Mouse (Mus musculus) kidney, embryonic 15.5 days (tissue): Measurements from ENCODE around the gene Spryd3. TPM values are rescaled to one million over a fixed set of nuclear protein-coding genes. Genes with fewer than 3 reads are reported as not detected.

Experiments used
- ATAC-seq: fragments of 200-750 bp; cut with Nextera tagmentation; replicated peaks from 2 replicates; pipeline ENCODE4 v1.8.0; 2017; ENCODE audit warnings: moderate TSS enrichment; ENCODE audit not compliant: low FRiP score
- H3K27ac ChIP-seq: fragments of 300-500 bp; sonication (generic); 2 replicates; pipeline ENCODE4 v1.5.1; 2015; ENCODE audit warnings: mild to moderate bottlenecking, inconsistent platforms
- H3K27me3 ChIP-seq: fragments of 300-500 bp; sonication (generic); 2 replicates; pipeline ENCODE4 v1.6.1; 2015; ENCODE audit warnings: inconsistent platforms
- H3K36me3 ChIP-seq: fragments of 300-500 bp; sonication (generic); 2 replicates; pipeline ENCODE4 v1.6.1; 2015; ENCODE audit warnings: inconsistent platforms
- H3K4me1 ChIP-seq: fragments of 300-500 bp; sonication (generic); 2 replicates; pipeline ENCODE4 v1.6.1; 2015; ENCODE audit warnings: inconsistent platforms
- H3K4me2 ChIP-seq: fragments of 300-500 bp; sonication (generic); 2 replicates; pipeline ENCODE4 v1.6.1; 2015; ENCODE audit warnings: moderate library complexity, mild to moderate bottlenecking, inconsistent platforms
- H3K4me3 ChIP-seq: fragments of 300-500 bp; sonication (generic); replicated peaks from 2 replicates; pipeline ENCODE4 v1.5.1; 2015; ENCODE audit warnings: mild to moderate bottlenecking, inconsistent platforms
- H3K9ac ChIP-seq: fragments of 300-500 bp; sonication (generic); 2 replicates; pipeline ENCODE4 v1.6.1; 2015; ENCODE audit warnings: mild to moderate bottlenecking, inconsistent platforms
- H3K9me3 ChIP-seq: fragments of 300-500 bp; sonication (generic); replicated peaks from 2 replicates; pipeline ENCODE4 v1.6.1; 2016; ENCODE audit warnings: inconsistent platforms
- WGBS: fragments of 180-500 bp; shearing (Covaris S2); methylation state at CpG from one replicate; pipeline ENCODE4 v1.1.7; 2015; ENCODE audit warnings: mixed read lengths; 5-methylcytosine and 5-hydroxymethylcytosine counted together
- polyA plus RNA-seq: library from polyadenylated mRNA; unstranded; fragments of >200 nt; fragmentation: Nextera tagmentation; extraction: Ambion mirVana; gene quantifications from 2 replicates; pipeline ENCODE4 v1.2.1, GENCODE M21; 2015

Spryd3 gene
- polyA plus RNA-seq, 1 experiment from 2014 or later, result 18.4 TPM

- peak overlapping the region; percentile 33 for H3K4me3 ChIP-seq
- H3K27me3 ChIP-seq, result peaks cover 25% of the 10 kb centered on the region
- no peaks in the 10 kb centered on the region for H3K36me3 ChIP-seq
- ATAC-seq, result peak; percentile 33; the same call in 1 of the 2 replicates
- H3K9ac ChIP-seq, result peak overlapping the region; percentile 24; the same call in 1 of the 2 replicates
- H3K4me1 ChIP-seq, result peaks cover 46% of the 10 kb centered on the region
- peak overlapping the region; percentile 59 for H3K4me2 ChIP-seq
- peak overlapping the region; percentile 29; the same call in 1 of the 2 replicates for H3K27ac ChIP-seq
- 12% methylated on average over 19 of the region's 19 CpGs for WGBS
- H3K9me3 ChIP-seq, result no peaks in the 10 kb centered on the region
Measured at GRCm38 (mm10) chr15:102144726-102145125, 8.7 kb upstream of the Spryd3 start.

- 6% methylated on average over 21 of the region's 22 CpGs for WGBS
- Histone ChIP-seq H3K27ac (peak within 1 kb of the TSS; percentile 29), H3K9me3 (no peaks in the 10 kb centered on the region), H3K4me2 (peak within 1 kb of the TSS; percentile 59), H3K9ac (peak within 1 kb of the TSS; percentile 24; the same call in 1 of the 2 replicates), H3K4me3 (peak within 1 kb of the TSS; percentile 33), H3K27me3 (peaks cover 25% of the 10 kb centered on the region), H3K36me3 (no peaks in the 10 kb centered on the region), H3K4me1 (peaks cover 41% of the 10 kb centered on the region)
- ATAC-seq, result peak; percentile 57; the same call in 1 of the 2 replicates
Measured at GRCm38 (mm10) chr15:102144274-102144711, 8.3 kb upstream of the Spryd3 start, which contains the start of gene Igfbp6. Gene Igfbp6, plus strand, starts transcription at chr15:102144362.

GRCm38 (mm10) chr15:102142914-102143912 is 7.2 kb upstream of the Spryd3 start:
- H3K9me3 ChIP-seq, result no peaks in the 10 kb centered on the region
- H3K4me2 ChIP-seq, result no peak overlapping the region
- H3K27me3 ChIP-seq, result peaks cover 25% of the 10 kb centered on the region
- WGBS, result 52% methylated on average over 23 of the region's 23 CpGs
- H3K4me3 ChIP-seq, result no peak overlapping the region
- no peak overlapping the region for H3K9ac ChIP-seq
- no peak for ATAC-seq
- peak overlapping the region; percentile 28; the same call in 1 of the 2 replicates for H3K27ac ChIP-seq
- no peaks in the 10 kb centered on the region for H3K36me3 ChIP-seq
- H3K4me1 ChIP-seq, result peaks cover 38% of the 10 kb centered on the region

- H3K9ac ChIP-seq, result no peak overlapping the region
- H3K4me3 ChIP-seq, result no peak overlapping the region
- no peak overlapping the region for H3K4me2 ChIP-seq
- ATAC-seq, result no peak
- no peak overlapping the region for H3K27ac ChIP-seq
- 94% methylated on average over 5 of the region's 5 CpGs for WGBS
- no peaks in the 10 kb centered on the region for H3K9me3 ChIP-seq
- no peaks in the 10 kb centered on the region for H3K36me3 ChIP-seq
- peaks cover 38% of the 10 kb centered on the region for H3K4me1 ChIP-seq
- peaks cover 24% of the 10 kb centered on the region for H3K27me3 ChIP-seq
Measured at GRCm38 (mm10) chr15:102141120-102141519, 5.1 kb upstream of the Spryd3 start.

GRCm38 (mm10) chr15:102135522-102136128 is 409 bp downstream of the Spryd3 start:
- Histone ChIP-seq H3K27me3 (no peaks in the 10 kb centered on the region), H3K4me2 (peak overlapping the region; percentile 85), H3K36me3 (peaks cover 28% of the 10 kb centered on the region), H3K9me3 (no peaks in the 10 kb centered on the region), H3K4me1 (peaks cover 23% of the 10 kb centered on the region), H3K9ac (peak overlapping the region; percentile 78), H3K4me3 (peak overlapping the region; percentile 95), H3K27ac (peak overlapping the region; percentile 82)
- WGBS, result 1% methylated on average over 35 of the region's 35 CpGs
- ATAC-seq, result peak; percentile 75

GRCm38 (mm10) chr15:102134709-102135108 is 1.3 kb downstream of the Spryd3 start:
- 87% methylated on average over 2 of the region's 2 CpGs for WGBS
- H3K4me2 ChIP-seq, result no peak overlapping the region
- peaks cover 23% of the 10 kb centered on the region for H3K4me1 ChIP-seq
- H3K36me3 ChIP-seq, result peaks cover 37% of the 10 kb centered on the region
- no peak overlapping the region for H3K9ac ChIP-seq
- H3K9me3 ChIP-seq, result no peaks in the 10 kb centered on the region
- H3K27ac ChIP-seq, result no peak overlapping the region
- H3K27me3 ChIP-seq, result no peaks in the 10 kb centered on the region
- ATAC-seq, result no peak
- H3K4me3 ChIP-seq, result no peak overlapping the region

GRCm38 (mm10) chr15:102133314-102133713 is 2.7 kb downstream of the Spryd3 start:
- no peak for ATAC-seq
- H3K4me2 ChIP-seq, result no peak overlapping the region
- WGBS, result 89% methylated on average over 9 of the region's 9 CpGs
- no peaks in the 10 kb centered on the region for H3K27me3 ChIP-seq
- peaks cover 23% of the 10 kb centered on the region for H3K4me1 ChIP-seq
- no peak overlapping the region for H3K4me3 ChIP-seq
- no peak overlapping the region for H3K27ac ChIP-seq
- no peaks in the 10 kb centered on the region for H3K9me3 ChIP-seq
- peaks cover 51% of the 10 kb centered on the region for H3K36me3 ChIP-seq
- H3K9ac ChIP-seq, result no peak overlapping the region

GRCm38 (mm10) chr15:102126303-102126702 is 9.7 kb downstream of the Spryd3 start:
- WGBS, result 48% methylated on average over 2 of the region's 2 CpGs
- Histone ChIP-seq H3K9me3 (no peaks in the 10 kb centered on the region), H3K4me3 (no peak overlapping the region), H3K36me3 (peaks cover 87% of the 10 kb centered on the region), H3K4me1 (peaks cover 9% of the 10 kb centered on the region; the same call in 1 of the 2 replicates), H3K9ac (no peak overlapping the region), H3K27me3 (no peaks in the 10 kb centered on the region), H3K27ac (peak overlapping the region; percentile 64; the same call in 1 of the 2 replicates), H3K4me2 (no peak overlapping the region)
- no peak for ATAC-seq

GRCm38 (mm10) chr15:102120530-102120929 is 15.5 kb downstream of the Spryd3 start:
- Histone ChIP-seq H3K9ac (no peak overlapping the region), H3K4me2 (no peak overlapping the region), H3K4me1 (0 out of 2 replicates have a peak, but pooled peaks cover 7% of the 10 kb centered on the region), H3K9me3 (no peaks in the 10 kb centered on the region), H3K4me3 (no peak overlapping the region), H3K36me3 (peaks cover 90% of the 10 kb centered on the region), H3K27ac (no peak overlapping the region), H3K27me3 (no peaks in the 10 kb centered on the region)
- 80% methylated on average over 5 of the region's 5 CpGs for WGBS
- no peak for ATAC-seq

- H3K9ac ChIP-seq, result no peak overlapping the region
- H3K9me3 ChIP-seq, result no peaks in the 10 kb centered on the region
- peaks cover 90% of the 10 kb centered on the region for H3K36me3 ChIP-seq
- no peak for ATAC-seq
- H3K27me3 ChIP-seq, result no peaks in the 10 kb centered on the region
- no peak overlapping the region for H3K27ac ChIP-seq
- no peak overlapping the region for H3K4me2 ChIP-seq
- 89% methylated on average over 2 of the region's 2 CpGs for WGBS
- H3K4me3 ChIP-seq, result no peak overlapping the region
- 0 out of 2 replicates have a peak, but pooled peaks cover 7% of the 10 kb centered on the region for H3K4me1 ChIP-seq
Measured at GRCm38 (mm10) chr15:102119831-102120170, 16.2 kb downstream of the Spryd3 start.

- no peak overlapping the region for H3K4me3 ChIP-seq
- no peak for ATAC-seq
- H3K9ac ChIP-seq, result no peak overlapping the region
- H3K36me3 ChIP-seq, result peaks cover 90% of the 10 kb centered on the region
- no peak overlapping the region for H3K4me2 ChIP-seq
- WGBS, result 71% methylated on average over 8 of the region's 8 CpGs
- no peaks in the 10 kb centered on the region for H3K9me3 ChIP-seq
- no peaks in the 10 kb centered on the region for H3K27me3 ChIP-seq
- H3K4me1 ChIP-seq, result 0 out of 2 replicates have a peak, but pooled peaks cover 7% of the 10 kb centered on the region
- no peak overlapping the region for H3K27ac ChIP-seq
Measured at GRCm38 (mm10) chr15:102119121-102119830, 16.8 kb downstream of the Spryd3 start.
